Mouse (Mus musculus) induced T-regulatory cell, adult 2 months (primary cell): ENCODE measurements around the gene Thbs4.
A peak's percentile ranks its signal among the peaks of the same experiment; 100 is the strongest.

ENCODE experiments used
- DNase-seq: peaks from one replicate; pipeline ENCODE4 v3.0.0-alpha.2; 2012; ENCODE audit warnings: low read depth

Gene Thbs4

GRCm38 (mm10) chr13:92717851-92718665 is 76.6 kb downstream of the Thbs4 start:
- DNase-seq = no peak

GRCm38 (mm10) chr13:92712619-92713018 is 82.0 kb downstream of the Thbs4 start:
- no peak for DNase-seq

GRCm38 (mm10) chr13:92711821-92712220 is 82.8 kb downstream of the Thbs4 start:
- DNase-seq = no peak

GRCm38 (mm10) chr13:92710361-92710760 is 84.3 kb downstream of the Thbs4 start:
- no peak for DNase-seq

- no peak for DNase-seq
Observed at GRCm38 (mm10) chr13:92709535-92709934, 85.1 kb downstream of the Thbs4 start.

- DNase-seq = no peak
Observed at GRCm38 (mm10) chr13:92708466-92708865, 86.2 kb downstream of the Thbs4 start.

- DNase-seq = no peak
Observed at GRCm38 (mm10) chr13:92707941-92708340, 86.7 kb downstream of the Thbs4 start.

- no peak for DNase-seq
Observed at GRCm38 (mm10) chr13:92706342-92707061, 88.1 kb downstream of the Thbs4 start.

GRCm38 (mm10) chr13:92705016-92705535 is 89.5 kb downstream of the Thbs4 start:
- DNase-seq = no peak

GRCm38 (mm10) chr13:92704189-92704588 is 90.4 kb downstream of the Thbs4 start:
- DNase-seq = no peak

GRCm38 (mm10) chr13:92703241-92704027 is 91.2 kb downstream of the Thbs4 start:
- peak; percentile 10 for DNase-seq

- no peak for DNase-seq
Observed at GRCm38 (mm10) chr13:92702035-92702434, 92.6 kb downstream of the Thbs4 start.
